Mouse (Mus musculus): Measurements from ENCODE around the gene Bmper. TPM values are rescaled to one million over a fixed set of nuclear protein-coding genes. Genes with fewer than 3 reads are reported as not detected.
A peak's percentile ranks its signal among the peaks of the same experiment; 100 is the strongest.

Bmper gene
- total and polyA plus RNA-seq, 2 experiments from 2014 or later = 3.9 to 4.5 TPM

DNA sequence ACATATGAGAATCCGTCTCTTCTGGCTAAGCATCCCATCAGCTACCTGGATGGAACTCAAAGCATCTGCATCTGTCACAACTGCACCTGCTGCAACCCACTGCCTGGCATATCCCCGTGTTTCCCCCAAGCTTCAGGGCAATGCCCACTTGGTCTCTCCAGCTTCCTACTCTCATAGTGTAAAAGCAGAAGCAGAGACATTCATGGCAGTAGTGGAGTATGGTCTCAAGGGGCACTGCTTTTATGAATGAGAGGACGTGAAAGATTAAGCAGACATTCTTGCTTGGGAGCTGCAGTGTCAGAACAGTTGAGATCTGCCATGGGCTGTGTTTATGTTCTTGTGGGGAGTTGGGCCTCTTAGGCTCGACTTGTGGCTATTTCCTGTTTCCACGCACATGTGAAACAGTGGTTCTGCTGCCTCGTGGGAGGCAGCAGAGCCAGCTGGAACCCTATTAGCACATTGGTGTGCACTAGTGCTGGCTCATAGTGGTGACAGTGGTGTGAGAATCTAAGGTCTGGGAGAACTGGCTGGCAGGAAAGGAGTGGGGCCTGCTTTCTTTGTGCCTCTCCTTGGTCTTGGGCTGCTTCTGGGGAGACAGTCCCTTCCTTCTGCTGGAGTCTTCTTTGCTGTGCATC lies 12.6 kb downstream of the Bmper start:
- Histone ChIP-seq H3K36me3 (replicated peaks; ENCODE audit: control insufficient read depth, insufficient read depth, low read length) (no peaks in the 10 kb centered on the region), H3K9ac (replicated peaks; ENCODE audit: low read depth, low read length) (no peak overlapping the region), H3K27ac (ENCODE audit: low read depth) (no peak overlapping the region), H3K4me1 (ENCODE audit: control insufficient read depth, insufficient read depth) (peaks cover 9% of the 10 kb centered on the region; the same call in 1 of the 2 replicates), H3K4me3 (ENCODE audit: low read depth, low read length) (no peak overlapping the region), H3K9me3 (replicated peaks; ENCODE audit: control insufficient read depth, low read length) (no peaks in the 10 kb centered on the region), H3K27me3 (ENCODE audit: control insufficient read depth, insufficient read depth, low read length) (no peaks in the 10 kb centered on the region), H3K4me2 (ENCODE audit: low read depth, low read length) (no peak overlapping the region)
- ATAC-seq (ENCODE audit: insufficient read depth, low read depth) (no peak), DNase-seq (ENCODE audit: low spot score) (no peak)
- WGBS = 50% methylated on average over 6 of the region's 6 CpGs
- no peak for TF ChIP-seq EP300 (IDR thresholded peaks at IDR 0.05; ENCODE audit: low read depth)
- no peak for TF ChIP-seq CTCF (IDR thresholded peaks at IDR 0.05; ENCODE audit: low read depth)

DNA sequence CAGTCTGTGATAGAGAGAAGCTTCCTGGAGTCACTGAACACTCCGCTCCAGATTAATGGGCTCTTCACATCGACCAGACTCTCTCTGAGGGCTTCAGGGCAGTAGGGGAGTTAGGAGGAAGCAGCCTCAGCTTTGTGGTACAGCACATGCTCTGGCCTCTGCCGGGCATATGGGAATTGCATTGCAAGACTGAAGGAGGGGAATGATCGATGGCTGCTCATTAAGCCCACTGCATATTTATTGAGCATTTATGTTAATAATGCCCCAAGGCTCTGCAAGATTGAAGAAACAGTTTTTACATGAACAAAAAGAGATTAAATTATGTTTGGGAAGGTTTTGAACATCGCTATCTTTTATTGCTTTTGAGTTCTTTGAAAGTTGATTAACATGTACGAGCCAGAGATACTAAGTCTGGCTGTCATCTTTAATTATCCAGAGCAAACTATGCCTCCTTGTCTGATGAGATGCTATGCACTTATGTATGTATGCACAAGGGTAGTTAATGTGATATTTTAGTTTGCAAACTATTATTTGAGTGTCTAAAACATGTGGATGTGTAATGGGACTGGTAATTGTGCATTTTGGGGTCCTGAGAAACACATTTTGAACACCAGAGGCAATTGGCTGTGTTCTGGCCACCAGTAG lies 13.9 kb downstream of the Bmper start:
- H3K9me3 ChIP-seq (replicated peaks; ENCODE audit: control insufficient read depth, low read length) = no peaks in the 10 kb centered on the region
- no peak overlapping the region for H3K9ac ChIP-seq (replicated peaks; ENCODE audit: low read depth, low read length)
- ATAC-seq (ENCODE audit: insufficient read depth, low read depth) = no peak
- DNase-seq (ENCODE audit: low spot score) = no peak
- no peaks in the 10 kb centered on the region for H3K36me3 ChIP-seq (replicated peaks; ENCODE audit: control insufficient read depth, insufficient read depth, low read length)
- no peak overlapping the region for H3K27ac ChIP-seq (ENCODE audit: low read depth)
- H3K4me1 ChIP-seq (ENCODE audit: control insufficient read depth, insufficient read depth) = peaks cover 9% of the 10 kb centered on the region; the same call in 1 of the 2 replicates
- WGBS = 72% methylated on average over 6 of the region's 6 CpGs
- H3K27me3 ChIP-seq (ENCODE audit: control insufficient read depth, insufficient read depth, low read length) = no peaks in the 10 kb centered on the region
- H3K4me3 ChIP-seq (ENCODE audit: low read depth, low read length) = no peak overlapping the region
- TF ChIP-seq CTCF (IDR thresholded peaks at IDR 0.05; ENCODE audit: low read depth) (no peak), EP300 (IDR thresholded peaks at IDR 0.05; ENCODE audit: low read depth) (no peak)
- no peak overlapping the region for H3K4me2 ChIP-seq (ENCODE audit: low read depth, low read length)

DNA sequence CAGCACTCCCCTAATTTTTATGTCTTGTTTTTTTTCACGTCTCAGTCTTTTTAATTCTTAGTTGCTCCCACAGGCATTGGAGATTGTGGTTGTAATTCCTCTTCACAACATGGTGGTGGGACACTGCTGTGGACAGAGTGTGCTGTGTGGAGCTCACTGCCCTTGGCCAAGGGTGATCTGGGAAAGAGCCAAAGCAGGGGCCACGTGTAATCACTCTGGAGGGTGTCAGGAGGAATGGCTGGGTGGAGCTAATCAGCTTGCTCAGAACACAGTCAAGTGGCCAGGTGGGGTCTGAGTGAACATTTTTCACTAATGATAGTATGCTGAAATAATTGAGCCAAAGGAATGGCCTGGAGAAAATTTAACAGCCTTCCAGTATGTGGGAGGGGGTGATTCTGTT lies 16.1 kb downstream of the Bmper start:
- DNase-seq (ENCODE audit: low spot score) (peak; percentile 57), ATAC-seq (ENCODE audit: insufficient read depth, low read depth) (peak; percentile 88)
- no peak overlapping the region for H3K27ac ChIP-seq (ENCODE audit: low read depth)
- H3K4me2 ChIP-seq (ENCODE audit: low read depth, low read length) = no peak overlapping the region
- no peak overlapping the region for H3K4me3 ChIP-seq (ENCODE audit: low read depth, low read length)
- no peaks in the 10 kb centered on the region for H3K36me3 ChIP-seq (replicated peaks; ENCODE audit: control insufficient read depth, insufficient read depth, low read length)
- no peaks in the 10 kb centered on the region for H3K9me3 ChIP-seq (replicated peaks; ENCODE audit: control insufficient read depth, low read length)
- no peaks in the 10 kb centered on the region for H3K27me3 ChIP-seq (ENCODE audit: control insufficient read depth, insufficient read depth, low read length)
- no peak overlapping the region for H3K9ac ChIP-seq (replicated peaks; ENCODE audit: low read depth, low read length)
- TF ChIP-seq EP300 (IDR thresholded peaks at IDR 0.05; ENCODE audit: low read depth) (no peak; the same call in 1 of the 2 replicates), CTCF (IDR thresholded peaks at IDR 0.05; ENCODE audit: low read depth) (no peak)
- WGBS = 48% methylated on average over 2 of the region's 2 CpGs
- H3K4me1 ChIP-seq (ENCODE audit: control insufficient read depth, insufficient read depth) = peaks cover 9% of the 10 kb centered on the region; the same call in 1 of the 2 replicates

DNA sequence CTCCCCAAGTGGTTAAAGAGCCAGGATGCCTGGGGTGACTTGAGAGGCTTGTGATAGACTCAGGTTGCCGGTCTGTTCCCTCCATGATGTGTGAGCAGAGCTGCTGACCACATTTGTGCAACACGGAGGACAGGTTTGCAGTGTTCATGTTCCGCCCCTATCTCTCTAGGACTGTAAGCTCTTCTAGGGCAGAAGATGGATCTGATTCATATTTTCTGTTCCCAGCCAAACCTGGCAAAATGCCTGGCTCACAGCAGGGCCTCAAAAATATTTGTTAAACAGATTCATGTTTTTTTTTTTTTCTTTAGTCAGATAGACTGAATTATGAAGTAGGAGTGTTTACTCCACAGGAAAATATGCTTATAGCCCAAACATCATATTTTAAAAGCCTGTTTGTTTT lies 20.0 kb downstream of the Bmper start:
- no peak overlapping the region for H3K9ac ChIP-seq (replicated peaks; ENCODE audit: low read depth, low read length)
- no peak overlapping the region for H3K27ac ChIP-seq (ENCODE audit: low read depth)
- DNase-seq (ENCODE audit: low spot score) (no peak), ATAC-seq (ENCODE audit: insufficient read depth, low read depth) (no peak)
- no peak overlapping the region for H3K4me3 ChIP-seq (ENCODE audit: low read depth, low read length)
- H3K9me3 ChIP-seq (replicated peaks; ENCODE audit: control insufficient read depth, low read length) = no peaks in the 10 kb centered on the region
- no peaks in the 10 kb centered on the region for H3K27me3 ChIP-seq (ENCODE audit: control insufficient read depth, insufficient read depth, low read length)
- no peak overlapping the region for H3K4me2 ChIP-seq (ENCODE audit: low read depth, low read length)
- no peaks in the 10 kb centered on the region for H3K36me3 ChIP-seq (replicated peaks; ENCODE audit: control insufficient read depth, insufficient read depth, low read length)
- WGBS = 60% methylated on average over 3 of the region's 3 CpGs
- peaks cover 9% of the 10 kb centered on the region; the same call in 1 of the 2 replicates for H3K4me1 ChIP-seq (ENCODE audit: control insufficient read depth, insufficient read depth)
- TF ChIP-seq EP300 (IDR thresholded peaks at IDR 0.05; ENCODE audit: low read depth) = no peak

DNA sequence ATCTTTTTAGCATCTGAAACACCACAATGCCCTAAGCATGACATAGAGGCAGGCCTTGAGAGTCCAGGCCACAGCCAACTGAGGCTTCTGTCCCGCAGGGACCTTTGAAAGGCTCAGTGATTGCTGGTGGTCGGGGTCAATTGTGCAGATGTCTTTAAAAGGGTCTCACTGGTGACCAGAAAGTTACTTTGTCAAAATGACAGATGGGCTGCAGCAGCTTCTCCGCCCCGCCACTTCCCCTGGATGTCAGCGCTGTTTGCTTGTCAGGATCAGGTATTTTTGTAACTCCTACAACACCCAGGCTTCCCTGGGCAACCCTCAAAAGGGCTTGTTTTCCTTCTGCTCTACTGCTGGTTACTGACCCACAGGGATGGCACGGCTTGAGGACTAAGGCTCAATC lies 21.0 kb downstream of the Bmper start:
- no peak for ATAC-seq (ENCODE audit: insufficient read depth, low read depth)

More for the DNA sequence above, 21.0 kb downstream of the Bmper start:
- Histone ChIP-seq H3K27ac (ENCODE audit: low read depth) (no peak overlapping the region), H3K36me3 (replicated peaks; ENCODE audit: control insufficient read depth, insufficient read depth, low read length) (no peaks in the 10 kb centered on the region), H3K4me3 (ENCODE audit: low read depth, low read length) (no peak overlapping the region), H3K4me1 (ENCODE audit: control insufficient read depth, insufficient read depth) (peaks cover 9% of the 10 kb centered on the region; the same call in 1 of the 2 replicates), H3K4me2 (ENCODE audit: low read depth, low read length) (no peak overlapping the region), H3K27me3 (ENCODE audit: control insufficient read depth, insufficient read depth, low read length) (no peaks in the 10 kb centered on the region), H3K9ac (replicated peaks; ENCODE audit: low read depth, low read length) (no peak overlapping the region), H3K9me3 (replicated peaks; ENCODE audit: control insufficient read depth, low read length) (no peaks in the 10 kb centered on the region)
- no peak for DNase-seq (ENCODE audit: low spot score)
- 67% methylated on average over 6 of the region's 6 CpGs for WGBS
- TF ChIP-seq CTCF (IDR thresholded peaks at IDR 0.05; ENCODE audit: low read depth) = no peak
- TF ChIP-seq EP300 (IDR thresholded peaks at IDR 0.05; ENCODE audit: low read depth) = no peak
